Mouse (Mus musculus) liver, embryonic 14.5 days (tissue): ENCODE results near the gene Kat8.

Experiments
- CTCF ChIP-seq: IDR thresholded peaks from 2 replicates; pipeline ENCODE4 v1.5.1; 2016; ENCODE audit warnings: antibody characterized with exemption, low read depth, control low read depth
- EP300 ChIP-seq: IDR thresholded peaks from 2 replicates; pipeline ENCODE4 v1.6.1; 2016; ENCODE audit warnings: antibody characterized with exemption, low read depth

DNA sequence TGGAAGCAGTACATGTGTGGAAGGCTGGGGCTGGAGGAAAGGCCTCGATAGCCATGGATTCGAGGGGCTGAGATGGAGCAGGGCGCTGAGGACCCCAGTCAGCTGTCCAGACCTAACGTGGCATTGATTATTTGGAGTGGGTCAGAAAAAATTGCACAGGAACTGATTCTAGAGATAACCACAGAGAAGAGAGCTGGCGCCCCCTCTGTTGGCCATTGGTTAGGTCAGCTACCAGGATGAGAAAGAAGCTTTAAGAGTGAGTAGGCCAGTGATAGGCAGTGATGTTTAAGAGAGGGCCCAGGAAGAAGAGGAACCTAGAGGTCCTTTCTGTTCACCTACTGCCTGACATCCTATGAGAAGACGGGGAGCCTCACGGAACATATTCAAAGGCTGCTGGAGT is 7.0 kb downstream of the Kat8 start:
- no peak for TF ChIP-seq EP300
- TF ChIP-seq CTCF, result peak; percentile 47
